Mouse (Mus musculus): Measurements from ENCODE around the gene Krt82.

- TF ChIP-seq CTCF (IDR thresholded peaks at IDR 0.05; ENCODE audit: borderline replicate concordance, insufficient read depth, low read depth, low read length) (no peak), POLR2A (IDR thresholded peaks at IDR 0.05; ENCODE audit: borderline replicate concordance, insufficient read depth, low read length) (no peak)
These were observed 34.0 kb upstream of the Krt82 start for GRCm38 (mm10) chr15:101584456-101584855.

Data from cerebellum, adult 2 months (tissue).